Mouse (Mus musculus): ENCODE data around the gene Akap13.

GRCm38 (mm10) chr7:75668396-75668795 lies 213.1 kb downstream of the Akap13 start:
- TF ChIP-seq ZC3H11A (IDR thresholded peaks at IDR 0.05; ENCODE audit: borderline replicate concordance, low read depth, low read length) = no peak
- TF ChIP-seq ZNF384 (IDR thresholded peaks at IDR 0.05; ENCODE audit: low read depth, low read length) = no peak
- no peak for TF ChIP-seq MAFK (IDR thresholded peaks at IDR 0.05; ENCODE audit: insufficient read depth, low read depth, low read length)
